Mouse (Mus musculus): ENCODE data around the gene Fitm2.
"Not testable (repeated sequence)": the region's sequence is repeated elsewhere in the genome, so short reads cannot be mapped to it uniquely, and the experiment has no call there.

The Fitm2 gene

DNA sequence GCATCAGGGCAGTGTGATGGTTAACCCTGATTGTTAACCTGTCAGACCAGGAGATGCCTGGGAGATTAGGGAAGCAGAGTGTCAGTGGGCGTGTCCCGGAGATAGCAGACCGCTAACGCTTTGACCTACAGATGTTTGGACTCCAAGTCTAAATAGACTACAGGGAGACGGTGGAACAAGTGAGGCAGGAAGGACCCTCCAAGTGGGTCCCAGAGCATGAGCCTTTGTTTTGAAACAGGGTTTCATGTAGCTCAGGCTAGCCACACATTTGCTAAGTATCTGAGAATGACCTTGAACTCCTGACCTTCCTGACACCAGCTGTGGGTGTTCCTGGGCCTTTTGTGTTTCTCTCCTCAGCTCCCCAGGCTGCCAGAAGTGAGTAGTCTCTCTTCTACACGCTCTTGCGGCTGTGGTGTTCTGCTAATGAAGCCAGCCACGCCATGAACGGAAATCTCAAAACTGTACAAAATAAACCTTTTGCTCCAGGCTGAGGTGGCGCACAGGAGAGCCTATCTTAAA, 9.1 kb downstream of the Fitm2 start:
- DNase-seq (ENCODE audit: low read depth, low spot score): no peak

DNA sequence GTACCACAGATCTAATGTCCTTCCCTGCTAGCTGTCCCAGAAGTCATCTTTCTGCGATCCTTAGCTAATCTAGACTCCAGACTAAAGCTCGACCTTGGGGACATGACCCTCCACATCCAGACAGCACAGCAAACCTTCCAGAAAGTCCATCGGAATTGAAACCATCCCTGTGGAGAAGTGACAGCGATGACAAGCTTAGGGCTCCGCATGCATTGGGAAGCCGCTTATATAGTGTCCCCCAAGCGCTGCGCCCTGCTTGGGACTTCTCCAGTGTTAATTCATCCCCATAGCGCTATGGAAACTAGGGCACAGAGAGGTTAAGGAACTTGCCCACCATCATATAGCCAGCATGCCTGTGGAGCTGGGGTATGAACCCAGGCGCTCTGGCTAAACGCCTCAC, 9.6 kb downstream of the Fitm2 start:
- DNase-seq (ENCODE audit: low read depth, low spot score): no peak

DNA sequence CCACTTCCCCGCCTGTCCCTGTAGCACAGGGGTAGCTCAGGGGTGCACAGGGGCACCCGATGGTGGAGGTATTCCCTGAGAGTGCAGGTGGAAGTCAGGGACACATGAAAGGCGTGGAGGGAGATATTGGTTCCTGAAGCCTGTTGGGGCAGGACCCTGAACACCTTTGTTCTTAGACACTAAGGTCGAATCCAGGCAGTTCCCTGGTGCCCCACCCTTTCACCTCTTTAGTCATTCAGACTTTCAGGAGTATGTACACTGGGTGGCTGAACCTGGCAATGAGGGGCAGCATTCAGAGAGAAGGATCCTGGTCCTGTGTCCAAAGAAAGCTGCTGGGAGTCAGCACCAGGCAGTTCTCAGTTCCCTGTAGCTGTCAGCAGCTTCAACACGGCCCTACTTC, 10.0 kb downstream of the Fitm2 start:
- no peak for DNase-seq (ENCODE audit: low read depth, low spot score)

DNA sequence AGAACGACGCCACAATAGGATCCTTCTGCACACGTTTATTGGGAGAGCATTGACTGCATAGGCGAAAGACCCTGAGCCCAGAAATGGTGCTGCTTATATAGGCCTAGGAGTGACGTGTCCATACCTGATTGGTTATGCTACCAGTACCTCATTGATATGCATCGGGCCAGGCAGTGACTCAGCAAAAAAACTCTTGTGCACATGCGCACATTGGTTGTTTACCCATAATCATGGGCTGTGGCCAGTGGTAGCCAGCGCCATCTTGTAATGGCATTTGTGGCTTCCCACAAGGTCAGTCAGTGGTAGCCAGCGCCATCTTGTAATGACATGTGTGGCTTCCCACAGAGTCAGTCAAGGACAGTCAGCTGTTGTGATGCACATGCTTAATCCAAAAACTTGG, 11.1 kb downstream of the Fitm2 start:
- DNase-seq (ENCODE audit: low read depth, low spot score): not testable (repeated sequence)

DNA sequence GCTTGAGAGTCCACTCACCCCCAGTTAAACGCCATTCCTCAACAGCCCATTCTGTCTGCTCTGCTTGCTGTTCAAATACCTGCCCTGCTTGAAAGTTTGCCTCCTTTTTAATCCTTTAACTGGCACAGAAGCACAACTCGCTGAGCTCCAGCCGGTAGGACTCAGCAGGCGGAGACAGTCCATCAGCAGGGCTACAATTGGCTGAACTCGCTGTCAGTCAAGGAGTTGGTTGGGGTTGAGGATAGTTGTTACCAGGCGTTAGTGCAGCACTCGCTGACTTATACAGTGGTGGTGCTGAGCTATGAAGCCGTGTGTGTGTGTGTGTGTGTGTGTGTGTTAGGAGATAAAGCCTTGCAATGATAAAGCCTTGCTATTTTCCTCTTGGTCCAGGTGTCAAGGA, 11.8 kb downstream of the Fitm2 start:
- DNase-seq (ENCODE audit: low read depth, low spot score): no peak

DNA sequence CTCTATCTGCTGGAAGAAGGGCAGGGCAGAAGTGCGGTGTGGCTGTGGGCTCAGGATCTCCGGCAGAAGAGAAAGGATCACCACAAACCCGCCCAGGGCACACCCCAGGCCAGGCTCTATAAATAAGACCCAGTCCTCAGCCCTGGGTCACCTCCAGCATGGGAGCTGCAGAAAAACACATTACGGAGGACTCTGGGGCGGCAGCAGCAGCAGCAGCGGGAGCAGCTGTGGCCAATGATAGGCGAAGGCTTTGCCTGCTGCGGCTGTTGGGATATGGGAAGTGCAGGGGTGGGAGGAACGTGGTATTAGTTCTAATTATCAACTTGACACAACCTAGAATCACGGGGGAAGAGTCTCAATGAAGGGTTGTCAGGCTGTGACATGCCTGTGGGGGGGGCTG, 13.0 kb downstream of the Fitm2 start:
- DNase-seq (ENCODE audit: low read depth, low spot score): no peak

DNA sequence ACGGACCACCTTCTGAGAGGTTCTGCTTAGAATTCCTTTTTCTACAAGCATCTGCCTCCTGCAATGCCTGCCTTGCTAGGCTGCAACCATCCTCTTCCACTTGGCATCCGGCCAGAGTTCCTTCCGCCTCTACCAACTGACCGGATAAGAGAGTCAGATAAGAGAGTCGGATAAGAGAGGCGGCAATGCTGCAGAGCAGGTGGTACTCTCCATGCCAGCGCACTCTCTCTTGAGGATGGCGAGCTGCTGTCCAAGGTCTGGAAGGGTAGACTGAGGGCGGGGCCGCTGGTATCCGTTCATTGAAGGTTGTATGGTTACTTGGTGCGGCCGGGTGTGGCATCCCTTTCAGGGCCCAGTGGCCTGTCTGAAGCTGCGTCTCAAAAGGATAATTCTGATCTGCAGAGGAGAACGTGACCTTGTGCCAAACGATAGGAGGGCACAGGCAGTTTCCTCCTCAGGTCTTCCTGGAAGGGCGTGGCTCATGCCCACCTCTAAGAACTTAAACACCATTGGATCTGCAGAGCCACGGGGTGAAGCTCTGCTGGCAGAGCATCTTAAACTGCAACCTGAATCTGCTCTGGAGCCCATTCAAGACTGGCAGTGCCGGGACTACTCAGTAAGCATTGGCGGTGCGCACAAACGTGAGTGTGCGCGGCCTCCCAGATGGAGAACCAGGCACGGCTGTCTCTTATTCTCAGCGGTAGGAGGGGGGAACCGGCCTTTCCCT, 13.7 kb downstream of the Fitm2 start:
- DNase-seq (ENCODE audit: low read depth, low spot score): no peak

DNA sequence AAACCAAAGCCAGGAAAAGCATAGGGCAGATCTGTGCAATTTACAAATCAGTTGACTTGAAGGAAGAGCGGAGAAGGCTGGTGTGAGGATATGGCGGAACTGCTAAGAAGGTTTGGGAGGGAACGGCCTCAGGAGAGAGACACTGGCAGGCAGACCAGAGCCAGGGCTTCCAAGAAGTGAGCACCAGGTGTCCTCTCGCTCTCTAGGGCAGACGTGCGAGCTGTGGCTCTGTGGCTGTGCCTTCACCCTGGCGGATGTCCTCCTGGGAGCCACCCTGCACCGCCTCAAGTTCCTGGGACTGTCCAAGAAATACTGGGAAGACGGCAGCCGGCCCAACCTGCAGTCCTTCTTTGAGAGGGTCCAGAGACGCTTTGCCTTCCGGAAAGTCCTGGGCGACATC, 19.1 kb downstream of the Fitm2 start:
- DNase-seq (ENCODE audit: low read depth, low spot score): no peak

DNA sequence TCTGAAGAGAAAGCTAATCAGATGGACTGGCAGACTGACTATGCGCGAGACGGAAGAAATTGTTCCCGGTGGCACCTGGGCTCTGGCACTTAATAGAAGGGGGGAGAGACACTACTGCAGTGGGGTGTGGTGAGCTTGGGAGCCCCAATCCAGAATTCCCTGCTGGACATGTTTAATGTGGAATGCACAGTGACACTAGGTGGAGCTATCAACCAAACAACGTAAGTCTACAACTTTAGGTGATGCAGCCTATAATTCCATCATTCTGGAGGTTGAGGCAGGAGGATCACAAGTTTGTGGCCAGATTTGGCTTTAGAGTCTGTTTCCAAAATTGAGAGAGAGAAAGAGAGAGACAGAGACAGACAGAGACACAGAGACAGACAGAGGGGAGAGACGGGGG, 19.7 kb downstream of the Fitm2 start:
- no peak for DNase-seq (ENCODE audit: low read depth, low spot score)

DNA sequence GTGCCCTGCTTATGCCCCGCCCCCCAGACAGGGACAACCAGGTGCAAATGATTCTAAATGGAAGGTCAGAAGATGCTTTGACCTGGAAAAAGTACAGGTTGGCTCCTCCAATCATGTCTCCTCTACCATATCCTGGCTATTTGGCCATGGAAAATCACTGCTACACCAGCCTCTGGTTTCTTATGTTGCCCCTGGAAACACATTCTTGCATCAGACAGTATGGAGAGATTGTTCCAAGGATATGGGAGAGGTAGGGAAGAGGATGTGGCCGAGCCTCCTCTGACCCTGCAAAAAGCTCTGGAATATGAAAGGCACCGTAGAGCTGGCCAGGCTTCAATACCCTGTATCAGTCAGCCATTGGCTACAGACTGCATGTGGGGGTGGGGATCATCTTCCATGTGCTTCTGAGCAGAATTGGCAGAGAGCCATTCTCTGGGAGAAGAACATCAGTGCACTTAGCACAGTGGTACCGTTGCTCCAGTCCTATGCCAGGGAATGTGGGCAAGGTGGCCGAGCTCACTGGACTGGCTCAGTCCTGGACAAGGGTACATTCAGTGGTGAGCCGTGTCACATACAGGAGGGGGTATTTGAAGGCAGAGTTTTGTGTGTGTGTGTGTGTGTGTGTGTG, 21.6 kb downstream of the Fitm2 start:
- DNase-seq (ENCODE audit: low read depth, low spot score): no peak

DNA sequence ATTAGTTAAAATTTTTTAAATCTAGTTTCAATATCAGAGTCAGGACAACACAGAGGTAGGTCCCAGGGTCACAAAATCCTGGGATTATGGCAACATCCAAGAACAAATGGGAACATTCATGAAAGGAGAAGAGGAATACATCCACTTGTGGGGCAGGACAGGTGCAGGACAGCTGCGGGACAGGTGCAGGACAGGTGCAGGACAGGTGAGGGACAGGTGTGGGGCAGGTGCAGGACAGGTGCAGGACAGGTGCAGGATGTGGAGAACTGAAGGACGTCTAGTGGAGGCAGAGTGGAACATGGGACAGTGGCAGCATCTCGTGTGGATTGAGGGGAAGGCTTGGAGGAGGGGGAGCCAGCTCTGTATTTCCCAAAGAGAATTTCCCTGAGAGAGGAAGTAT, 23.2 kb downstream of the Fitm2 start:
- DNase-seq (ENCODE audit: low read depth, low spot score): no peak

DNA sequence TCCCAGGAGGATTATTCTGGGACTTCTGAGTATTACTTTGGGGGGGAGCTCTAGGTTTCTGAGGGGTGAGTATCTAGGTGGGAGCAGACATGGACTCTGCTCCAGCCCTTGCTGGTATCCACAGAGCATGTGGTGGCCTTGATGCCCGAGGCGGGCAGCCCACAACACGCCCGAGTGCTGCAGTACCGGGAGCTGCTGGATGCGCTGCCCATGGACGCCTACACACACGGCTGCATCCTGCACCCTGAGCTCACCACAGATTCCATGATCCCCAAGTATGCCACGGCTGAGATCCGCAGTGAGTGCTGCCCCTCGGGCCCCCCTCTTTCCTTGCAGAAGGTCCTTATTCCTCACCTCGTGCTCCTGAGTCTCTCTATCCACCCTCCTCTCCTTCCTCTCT, 25.1 kb downstream of the Fitm2 start:
- DNase-seq (ENCODE audit: low read depth, low spot score): no peak

DNA sequence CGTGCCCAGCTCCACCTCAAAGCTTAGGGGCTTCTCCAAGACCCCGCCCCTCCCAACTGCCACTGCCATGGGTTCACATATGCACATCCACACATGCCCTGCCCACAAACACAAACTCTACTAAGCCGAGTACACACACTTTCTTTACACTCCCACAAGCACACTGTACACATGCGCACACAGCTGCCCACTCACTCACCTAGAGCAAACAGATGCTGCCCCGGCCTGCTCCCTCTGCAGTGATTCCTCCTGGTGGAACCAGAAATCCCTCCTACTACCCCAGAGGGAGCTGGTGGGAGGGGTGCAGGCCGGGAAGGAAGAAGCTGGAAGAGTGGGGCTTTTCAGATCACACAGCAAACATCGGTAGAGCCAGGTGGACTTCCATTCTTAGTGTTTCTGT, 28.4 kb downstream of the Fitm2 start:
- DNase-seq (ENCODE audit: low read depth, low spot score): no peak

DNA sequence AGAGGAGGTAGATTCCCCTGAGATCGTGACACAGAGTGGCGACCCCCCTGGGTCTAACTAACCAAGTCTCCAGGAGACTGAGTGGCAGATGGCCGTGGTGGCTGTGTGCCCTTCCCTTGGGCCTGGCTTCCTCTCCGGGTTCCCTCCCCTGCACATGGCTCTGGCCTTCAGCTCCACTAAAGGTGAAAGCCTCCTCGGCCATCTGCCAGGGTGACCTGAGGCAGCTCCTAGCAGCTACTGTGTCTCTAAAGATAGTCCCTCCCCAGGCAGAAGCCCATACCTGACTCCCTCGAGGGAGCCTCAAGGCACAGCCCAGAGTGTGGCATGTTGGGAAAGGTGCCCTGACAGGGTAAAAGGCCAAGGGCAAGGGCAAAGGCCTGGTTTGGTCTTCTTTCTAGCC, 28.9 kb downstream of the Fitm2 start:
- DNase-seq (ENCODE audit: low read depth, low spot score): no peak

DNA sequence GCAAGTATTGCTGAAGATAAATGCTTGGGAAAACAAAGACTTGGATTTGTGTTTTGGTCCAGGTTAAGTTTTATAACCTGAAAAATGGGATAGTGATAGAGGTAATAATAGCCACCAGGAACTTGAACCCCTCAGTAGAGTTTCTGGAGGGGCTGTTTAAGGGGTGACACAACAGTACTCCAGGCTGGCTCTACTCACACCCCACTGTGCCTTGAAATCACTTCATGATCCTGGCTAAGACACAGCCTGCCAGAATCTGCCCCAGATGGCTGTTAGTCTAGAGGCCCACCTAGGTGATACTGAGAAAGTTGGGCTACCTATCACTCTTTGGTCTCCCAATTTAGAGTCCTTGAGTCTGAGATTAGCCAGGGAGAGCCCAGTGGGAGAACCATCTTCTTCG, 32.9 kb downstream of the Fitm2 start:
- no peak for DNase-seq (ENCODE audit: low read depth, low spot score)

DNA sequence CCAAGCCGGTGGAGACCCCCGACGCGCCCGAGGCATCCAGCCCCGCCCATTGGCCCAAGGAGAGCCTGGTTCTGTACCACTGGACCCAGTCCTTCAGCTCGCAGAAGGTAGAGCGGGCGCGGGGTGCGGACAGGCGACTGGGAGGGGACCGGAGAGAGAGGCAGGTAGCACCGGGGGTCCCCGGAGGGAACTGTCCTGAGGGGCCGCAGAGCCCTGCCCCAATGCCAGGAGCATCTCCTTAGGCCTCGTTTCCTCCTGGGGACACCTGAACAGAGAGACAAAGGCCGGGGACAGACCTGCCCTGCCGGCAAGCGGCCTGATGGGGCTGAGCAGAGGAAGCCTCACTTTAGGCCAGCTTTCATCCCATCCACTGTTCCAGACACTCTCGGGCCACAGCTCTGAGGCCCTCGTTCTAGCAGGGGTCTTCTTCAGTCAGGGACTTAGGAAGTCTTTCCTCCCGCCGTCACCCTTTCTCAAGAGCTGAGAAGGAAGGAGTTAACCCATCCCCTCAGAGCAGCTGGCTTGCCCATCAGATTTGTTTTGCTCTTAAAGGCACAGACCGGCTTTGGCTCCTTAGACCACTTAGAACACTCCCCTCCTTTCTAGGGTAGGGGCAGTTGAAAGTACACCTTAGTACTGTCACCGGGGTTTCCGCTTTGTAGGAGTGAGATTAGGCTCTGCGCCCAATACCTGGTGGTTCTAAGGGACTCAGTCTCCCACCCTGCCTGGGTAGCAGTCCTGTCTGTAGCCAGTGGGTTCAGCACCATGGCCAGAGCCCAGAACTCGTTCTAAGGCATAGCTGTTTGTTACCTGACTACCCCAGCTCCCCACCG, 33.6 kb downstream of the Fitm2 start:
- no peak for DNase-seq (ENCODE audit: low read depth, low spot score)

DNA sequence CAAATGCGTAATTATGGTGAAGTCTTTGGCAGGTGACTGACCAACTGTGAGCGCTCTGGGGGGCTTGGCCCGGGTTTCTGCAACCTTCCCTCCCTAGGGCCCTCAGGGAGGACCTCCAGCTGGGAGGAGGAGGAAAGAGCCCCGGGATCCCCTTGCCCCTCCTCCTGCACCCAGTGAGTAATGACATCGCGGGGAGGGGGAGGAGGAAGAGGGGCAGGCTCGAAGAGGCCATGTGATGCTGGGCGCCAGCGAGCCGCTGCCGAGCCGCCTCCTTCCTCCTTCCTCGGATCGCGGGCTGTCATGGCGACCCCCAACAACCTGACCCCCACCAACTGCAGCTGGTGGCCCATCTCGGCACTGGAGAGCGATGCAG, 34.2 kb downstream of the Fitm2 start, which contains the start of gene Gdap1l1:
Gdap1l1 (plus strand) TSS at position 231 of the 373 bp plus-strand sequence.
- DNase-seq (ENCODE audit: low read depth, low spot score): no peak

DNA sequence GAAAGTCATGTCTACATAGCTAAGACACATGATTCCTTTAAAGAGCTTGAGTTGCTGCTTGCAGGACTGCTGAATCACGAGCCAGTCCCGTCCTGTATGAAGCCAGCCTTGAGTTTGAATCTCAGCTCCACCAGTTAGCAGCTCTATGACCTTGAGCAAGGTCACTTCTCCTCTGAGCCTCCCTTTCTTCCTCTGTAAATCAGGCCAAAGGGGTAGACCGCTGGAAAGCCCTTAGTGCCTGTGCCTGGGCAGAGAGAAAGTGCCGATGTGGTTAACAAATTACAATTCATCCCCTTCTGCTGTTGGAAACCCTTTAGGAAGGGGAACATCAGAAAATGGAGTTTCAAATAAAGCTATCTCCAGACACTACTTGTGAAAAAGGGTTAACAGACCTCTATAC, 34.6 kb downstream of the Fitm2 start:
- no peak for DNase-seq (ENCODE audit: low read depth, low spot score)

DNA sequence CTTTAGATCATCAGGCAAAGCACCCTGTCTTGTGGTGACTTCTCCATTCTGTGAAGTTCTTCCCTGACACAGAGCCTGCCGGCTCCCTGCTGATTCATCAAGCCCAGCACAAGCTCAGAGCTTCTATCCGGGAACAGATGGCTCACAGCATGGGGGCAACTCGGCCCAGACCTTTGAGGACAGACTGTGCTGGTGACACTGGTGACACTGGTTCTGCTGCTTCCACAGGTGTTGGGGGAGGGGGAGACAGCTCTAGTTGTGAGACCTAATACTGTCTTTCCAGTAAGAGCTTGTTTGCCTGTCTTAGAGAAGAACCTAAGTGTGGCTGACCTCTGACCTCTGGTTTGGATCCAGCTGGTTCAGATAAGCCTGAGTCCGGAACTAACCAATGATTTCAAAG, 38.5 kb downstream of the Fitm2 start:
- DNase-seq (ENCODE audit: low read depth, low spot score): no peak

DNA sequence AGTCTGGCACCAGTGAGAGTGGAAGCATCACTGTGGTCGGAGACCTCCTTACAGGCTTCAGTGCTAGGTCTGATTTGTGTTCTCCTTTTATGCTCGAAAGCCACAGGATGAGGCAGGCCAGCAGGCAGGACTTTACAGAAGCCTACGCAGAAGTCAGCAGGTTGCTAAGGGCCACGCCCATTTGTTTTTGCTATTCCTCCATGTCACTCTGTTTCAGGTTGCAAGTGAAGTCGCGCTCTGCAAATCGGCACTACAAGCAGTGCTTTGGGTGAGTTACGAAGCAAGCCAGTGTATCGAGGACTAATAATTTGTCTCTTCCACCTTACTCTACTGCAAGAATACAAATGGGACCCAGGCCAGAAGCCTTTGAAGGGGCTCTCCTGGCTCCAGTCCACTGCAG, 41.1 kb downstream of the Fitm2 start:
- DNase-seq (ENCODE audit: low read depth, low spot score): no peak

DNA sequence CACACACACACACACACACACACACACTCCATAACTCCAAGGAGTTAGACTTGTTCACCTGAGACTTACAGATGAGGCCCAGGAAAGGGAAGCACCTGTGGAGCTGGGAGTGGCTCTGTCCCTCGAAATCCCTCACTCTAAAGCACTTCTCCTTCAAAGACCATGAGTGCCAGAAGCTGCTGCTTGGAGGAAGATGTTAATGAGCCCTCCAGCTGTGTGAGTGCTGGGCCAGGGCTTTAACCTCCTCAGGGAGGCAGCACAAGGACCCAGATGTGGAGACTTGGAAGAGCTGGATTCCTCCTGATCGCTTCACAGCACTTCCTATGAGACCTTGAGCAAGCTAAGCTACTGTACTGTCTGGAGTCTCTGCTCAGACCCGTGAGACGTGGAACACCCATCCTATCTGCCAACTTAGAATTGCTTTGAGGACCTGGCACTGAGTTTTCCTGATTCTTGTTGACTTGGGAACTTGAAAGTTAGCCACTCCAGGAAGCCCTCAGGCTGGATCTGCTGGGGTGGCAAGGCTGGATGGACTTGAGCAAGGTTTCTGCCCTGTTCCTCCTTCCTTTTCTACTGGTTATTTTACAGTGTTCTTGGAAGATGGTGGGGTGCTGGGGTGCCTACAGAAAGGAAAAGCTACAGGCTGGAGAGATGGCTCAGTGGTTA, 44.0 kb downstream of the Fitm2 start:
- DNase-seq (ENCODE audit: low read depth, low spot score): no peak

DNA sequence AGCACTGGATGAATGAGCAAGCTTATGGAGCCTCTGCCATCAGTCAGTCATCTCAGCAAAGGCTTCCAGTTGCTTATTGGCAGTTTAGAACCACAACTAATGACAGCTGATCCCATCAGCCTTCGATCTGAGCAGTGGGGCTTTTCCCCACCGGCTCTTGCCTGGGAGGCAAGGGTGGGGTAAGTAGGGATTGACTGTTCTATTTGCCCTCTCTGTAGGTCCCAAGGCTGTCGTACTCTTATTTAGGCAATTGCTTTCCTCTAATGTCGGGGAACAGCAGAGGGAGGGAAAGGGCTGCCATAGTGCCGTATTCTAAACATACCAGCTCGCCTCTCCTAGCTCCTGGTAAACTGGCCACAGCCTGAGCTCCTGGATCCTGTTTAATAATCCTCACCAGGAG, 47.8 kb downstream of the Fitm2 start, which contains the start of gene Oser1:
Oser1 (minus strand) TSS at position 101 of the 400 bp plus-strand sequence.
- no peak for DNase-seq (ENCODE audit: low read depth, low spot score)
